Mouse (Mus musculus): ENCODE measurements at regions not wholly inside any gene's neighbourhood (a gene's known extent, or its start where the extent isn't known, plus 50 kb on each side); places are given as distances from the start of the nearest gene placed in this dataset.

DNA sequence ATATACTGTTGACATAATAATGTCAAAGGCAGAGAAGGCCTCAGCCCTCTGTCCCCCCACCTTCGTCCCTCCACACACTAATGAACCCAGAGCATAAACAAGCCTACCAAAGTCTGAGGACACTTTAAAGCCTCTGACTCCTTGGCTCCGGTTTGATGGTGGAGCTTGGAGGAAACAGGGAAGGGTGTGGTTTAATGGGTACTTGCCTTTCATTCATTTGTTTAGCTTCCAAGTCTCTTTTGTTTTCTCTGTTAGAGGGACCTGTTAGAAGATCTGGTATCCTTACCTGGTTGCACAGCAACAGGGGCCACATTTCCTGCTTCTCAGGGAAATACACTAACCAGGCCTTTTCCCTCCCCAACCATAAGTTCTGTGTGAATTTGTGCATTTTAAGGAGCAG lies 168.9 kb upstream of the Etaa1 start:
- no peak overlapping the region for H3K4me3 ChIP-seq (replicated peaks)
- no peak for ATAC-seq (ENCODE audit: insufficient read depth, low FRiP score, low read depth)
- no peaks in the 10 kb centered on the region for H3K36me3 ChIP-seq
- H3K9me3 ChIP-seq: no peaks in the 10 kb centered on the region
- no peaks in the 10 kb centered on the region for H3K4me1 ChIP-seq
- no peak overlapping the region for H3K4me2 ChIP-seq
- no peak overlapping the region for H3K9ac ChIP-seq
- 32% methylated on average over 2 of the region's 2 CpGs for WGBS
- H3K27ac ChIP-seq: no peak overlapping the region
- no peaks in the 10 kb centered on the region for H3K27me3 ChIP-seq (replicated peaks)

DNA sequence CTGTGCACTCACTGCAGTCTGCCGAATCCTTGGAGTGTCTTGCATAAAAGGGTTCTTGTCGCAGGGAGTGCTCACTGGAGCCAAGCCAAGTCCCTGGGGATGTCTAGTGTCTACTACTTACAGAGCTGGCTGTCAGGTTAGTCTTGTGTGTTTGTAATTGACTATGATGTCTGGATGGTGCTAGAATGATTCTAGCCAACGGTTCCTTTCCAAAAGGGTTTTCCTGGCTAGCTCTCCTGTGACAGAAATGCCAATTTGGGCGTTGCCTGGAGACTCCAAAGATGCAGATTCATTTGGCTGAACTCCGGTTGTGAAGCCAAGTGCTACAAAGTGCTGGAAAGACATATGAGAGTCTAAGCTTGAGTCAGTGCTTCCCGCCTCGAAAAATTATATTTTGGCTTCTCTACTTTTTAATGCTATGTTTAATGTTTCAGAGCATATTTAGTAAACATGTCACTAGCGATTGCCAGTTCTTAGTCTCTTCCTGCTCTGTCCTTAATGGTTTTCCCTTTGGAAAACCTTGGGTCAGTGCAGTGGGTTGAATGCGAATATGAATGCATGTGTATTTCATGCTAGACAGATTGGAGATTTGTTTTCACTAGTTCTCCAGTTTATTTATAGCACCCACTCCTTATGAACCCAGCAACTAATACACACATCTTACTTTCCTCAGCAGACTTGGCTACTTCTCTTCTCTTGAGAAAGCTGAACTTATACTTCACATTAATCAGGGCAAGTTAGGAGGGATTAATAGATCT lies 162.2 kb upstream of the Etaa1 start:
- H3K27ac ChIP-seq: peak overlapping the region; percentile 41; the same call in 1 of the 2 replicates
- H3K9ac ChIP-seq: no peak overlapping the region
- WGBS: 54% methylated on average over 9 of the region's 9 CpGs
- ATAC-seq (ENCODE audit: insufficient read depth, low FRiP score, low read depth): peak; percentile 66; the same call in 1 of the 2 replicates
- H3K4me2 ChIP-seq: no peak overlapping the region
- H3K27me3 ChIP-seq (replicated peaks): no peaks in the 10 kb centered on the region
- H3K9me3 ChIP-seq: no peaks in the 10 kb centered on the region
- H3K4me3 ChIP-seq (replicated peaks): no peak overlapping the region
- H3K4me1 ChIP-seq: no peaks in the 10 kb centered on the region
- H3K36me3 ChIP-seq: no peaks in the 10 kb centered on the region

DNA sequence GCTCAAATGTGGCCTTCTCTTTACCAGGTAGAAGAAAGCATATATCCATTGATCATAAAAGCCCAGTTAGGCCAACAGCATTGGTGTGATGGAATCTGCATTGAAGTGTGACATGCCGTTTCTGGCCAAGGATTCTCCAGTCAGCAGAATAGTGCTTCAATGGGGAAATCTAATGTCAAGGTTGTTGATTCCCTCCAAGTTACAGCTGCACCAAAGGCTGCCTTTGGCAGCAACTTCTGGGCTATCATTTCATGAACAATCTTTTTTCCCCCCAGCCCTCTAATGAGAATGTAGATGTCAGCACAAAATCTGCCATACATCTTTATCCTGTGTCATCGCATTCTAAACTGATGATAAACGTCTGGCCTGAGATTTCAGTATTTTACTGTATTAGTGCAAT lies 149.2 kb upstream of the Etaa1 start:
- Histone ChIP-seq H3K4me1 (no peaks in the 10 kb centered on the region), H3K27me3 (replicated peaks) (no peaks in the 10 kb centered on the region), H3K27ac (no peak overlapping the region), H3K9ac (no peak overlapping the region), H3K36me3 (no peaks in the 10 kb centered on the region), H3K9me3 (no peaks in the 10 kb centered on the region), H3K4me2 (no peak overlapping the region), H3K4me3 (replicated peaks) (no peak overlapping the region)
- 70% methylated on average over 3 of the region's 3 CpGs for WGBS
- ATAC-seq (ENCODE audit: insufficient read depth, low FRiP score, low read depth): no peak

DNA sequence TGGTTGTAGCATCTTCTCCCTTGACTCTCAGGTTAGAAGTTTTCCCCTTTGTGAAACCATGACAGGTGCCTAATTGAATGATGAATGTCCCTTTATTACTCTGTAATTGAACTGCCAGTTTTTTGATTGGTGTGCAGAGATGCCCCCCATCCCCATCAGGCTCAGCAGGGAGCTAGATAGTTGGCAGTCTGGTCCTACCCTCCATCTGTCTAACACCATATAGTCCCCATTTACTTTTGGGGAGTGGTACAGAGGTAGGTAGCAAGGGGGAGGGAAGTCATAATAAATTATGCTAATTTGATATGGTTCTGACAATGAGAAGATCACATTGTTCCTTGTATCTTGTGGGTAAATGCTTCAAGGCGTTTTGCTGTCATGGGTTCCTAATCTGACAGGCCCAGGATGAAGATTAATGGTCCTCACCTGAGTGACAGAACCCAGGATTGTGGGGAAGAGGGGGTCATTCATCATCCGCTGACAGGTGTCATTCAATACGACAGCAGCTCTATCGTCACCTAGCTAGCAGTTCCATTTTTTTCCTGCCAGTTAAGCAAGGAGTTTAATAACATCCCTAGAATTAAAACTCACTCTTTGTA lies 122.3 kb upstream of the Etaa1 start:
- Histone ChIP-seq H3K4me3 (replicated peaks) (no peak overlapping the region), H3K27me3 (replicated peaks) (no peaks in the 10 kb centered on the region), H3K9ac (no peak overlapping the region), H3K27ac (no peak overlapping the region), H3K9me3 (no peaks in the 10 kb centered on the region), H3K4me2 (no peak overlapping the region), H3K36me3 (no peaks in the 10 kb centered on the region), H3K4me1 (no peaks in the 10 kb centered on the region)
- ATAC-seq (ENCODE audit: insufficient read depth, low FRiP score, low read depth): no peak
- 66% methylated on average over 4 of the region's 4 CpGs for WGBS

DNA sequence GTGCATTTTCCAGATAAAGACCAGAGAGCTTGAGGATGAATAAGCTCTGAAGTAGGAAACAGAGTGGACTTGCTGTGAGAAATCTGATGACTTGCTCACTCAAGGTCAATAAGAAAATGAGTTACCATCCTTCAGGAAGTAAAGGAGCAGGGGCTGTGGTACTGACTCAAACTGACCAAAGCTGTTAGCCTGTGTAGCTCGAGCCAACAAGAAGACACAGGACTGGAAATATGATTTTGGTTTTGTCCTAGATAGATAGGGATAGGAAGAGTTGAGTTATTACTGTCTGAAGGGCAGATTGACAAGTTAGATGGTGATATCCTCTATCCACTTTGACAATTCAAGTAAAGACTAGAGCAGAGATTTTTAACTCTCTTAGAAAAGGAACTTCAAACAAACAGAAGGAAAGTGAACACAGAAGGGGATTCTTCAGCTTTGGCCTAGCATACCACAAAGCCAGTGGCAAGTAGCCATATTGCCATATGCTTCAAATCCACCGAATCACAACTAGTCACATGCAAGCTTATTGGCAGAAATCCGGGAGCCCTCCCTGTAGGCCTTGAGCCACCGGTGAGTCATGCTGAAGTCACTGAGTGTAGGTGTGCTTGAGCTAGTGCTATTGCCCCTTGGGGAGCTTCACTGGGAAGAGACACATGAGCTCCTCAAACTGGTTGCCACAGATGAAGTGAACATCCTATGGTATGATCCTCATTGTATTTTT lies 117.1 kb upstream of the Etaa1 start:
- ATAC-seq (ENCODE audit: insufficient read depth, low FRiP score, low read depth): no peak
- Histone ChIP-seq H3K4me2 (no peak overlapping the region), H3K27ac (no peak overlapping the region), H3K4me3 (replicated peaks) (no peak overlapping the region), H3K9ac (no peak overlapping the region), H3K4me1 (no peaks in the 10 kb centered on the region), H3K27me3 (replicated peaks) (no peaks in the 10 kb centered on the region), H3K36me3 (no peaks in the 10 kb centered on the region), H3K9me3 (no peaks in the 10 kb centered on the region)
- WGBS: 76% methylated on average over 4 of the region's 4 CpGs

DNA sequence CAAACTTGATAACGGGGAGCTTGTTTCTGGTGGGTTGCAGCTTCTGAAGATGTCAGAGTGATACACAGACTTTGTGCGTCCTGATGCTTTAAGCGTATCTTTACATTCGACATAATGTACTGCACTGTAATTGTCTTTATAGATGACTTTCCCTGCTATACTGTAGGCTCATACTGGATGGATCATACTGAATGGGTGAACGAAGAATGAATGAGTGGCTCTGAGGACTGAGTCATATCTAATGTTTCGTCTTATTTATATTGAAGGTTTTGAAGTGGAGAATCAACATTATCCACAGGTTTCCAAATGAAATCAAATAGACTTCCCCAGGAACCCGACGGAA lies 116.3 kb upstream of the Etaa1 start:
- H3K4me2 ChIP-seq: no peak overlapping the region
- ATAC-seq (ENCODE audit: insufficient read depth, low FRiP score, low read depth): no peak
- no peaks in the 10 kb centered on the region for H3K4me1 ChIP-seq
- no peaks in the 10 kb centered on the region for H3K27me3 ChIP-seq (replicated peaks)
- no peaks in the 10 kb centered on the region for H3K36me3 ChIP-seq
- H3K27ac ChIP-seq: no peak overlapping the region
- 54% methylated on average over 8 of the region's 8 CpGs for WGBS
- H3K9ac ChIP-seq: no peak overlapping the region
- no peaks in the 10 kb centered on the region for H3K9me3 ChIP-seq
- no peak overlapping the region for H3K4me3 ChIP-seq (replicated peaks)

DNA sequence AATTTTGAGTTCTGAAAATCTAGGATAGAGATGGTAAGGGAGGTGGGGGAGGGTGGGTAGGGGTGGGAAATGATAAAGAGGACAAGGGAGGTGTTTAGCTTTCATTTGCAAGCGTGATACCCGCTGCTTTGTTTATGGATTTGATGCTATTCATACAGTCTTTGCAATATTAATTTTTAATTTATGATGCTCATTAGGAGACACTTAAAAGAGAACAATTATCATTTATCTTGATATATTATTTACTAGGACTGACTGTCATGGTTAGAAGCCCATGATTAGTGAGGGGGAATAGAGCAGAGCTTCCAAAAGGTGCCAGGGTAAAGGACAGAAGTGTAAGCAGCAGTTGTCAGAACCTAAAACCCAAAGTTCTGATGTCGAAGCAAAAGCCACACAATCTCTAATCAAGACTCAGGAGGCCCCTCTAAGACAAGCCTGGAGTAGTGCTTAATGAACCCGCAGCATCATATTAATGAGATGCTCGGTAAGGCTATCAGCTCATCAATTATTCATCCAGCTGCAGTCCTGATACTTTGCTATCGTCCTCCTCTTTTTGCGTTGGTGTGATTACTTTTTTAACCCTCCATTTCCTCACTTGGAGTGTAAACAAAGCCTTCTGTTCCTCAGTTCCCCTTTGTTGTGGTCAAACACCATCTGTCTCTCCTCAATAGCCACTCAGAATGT lies 115.8 kb upstream of the Etaa1 start:
- Histone ChIP-seq H3K27me3 (replicated peaks) (no peaks in the 10 kb centered on the region), H3K36me3 (no peaks in the 10 kb centered on the region), H3K9ac (no peak overlapping the region), H3K9me3 (no peaks in the 10 kb centered on the region), H3K4me1 (no peaks in the 10 kb centered on the region), H3K4me3 (replicated peaks) (no peak overlapping the region), H3K27ac (no peak overlapping the region), H3K4me2 (no peak overlapping the region)
- no peak for ATAC-seq (ENCODE audit: insufficient read depth, low FRiP score, low read depth)
- WGBS: 47% methylated on average over 7 of the region's 7 CpGs

DNA sequence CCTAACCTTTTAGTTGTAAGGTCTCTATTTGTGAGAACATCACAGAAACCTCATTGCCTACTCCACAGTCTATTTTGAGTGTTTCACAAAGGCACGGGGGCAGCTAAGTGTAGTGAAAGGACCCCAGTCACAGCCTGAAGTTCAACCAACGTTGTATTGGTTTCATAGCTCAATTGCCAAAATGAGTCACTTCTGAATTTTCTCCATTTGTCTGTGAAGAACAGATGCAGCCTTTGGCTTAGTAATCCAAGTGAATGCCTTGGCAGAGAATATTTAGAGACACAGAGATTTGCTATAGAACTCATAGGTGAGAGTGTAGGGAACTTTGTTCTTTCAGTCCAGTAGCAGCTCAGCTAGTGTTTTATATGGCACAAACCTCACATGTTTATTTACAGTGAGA lies 114.4 kb upstream of the Etaa1 start:
- Histone ChIP-seq H3K4me3 (replicated peaks) (no peak overlapping the region), H3K4me1 (no peaks in the 10 kb centered on the region), H3K4me2 (no peak overlapping the region), H3K9ac (no peak overlapping the region), H3K36me3 (no peaks in the 10 kb centered on the region), H3K27me3 (replicated peaks) (no peaks in the 10 kb centered on the region), H3K9me3 (no peaks in the 10 kb centered on the region), H3K27ac (no peak overlapping the region)
- 57% methylated on average over 2 of the region's 2 CpGs for WGBS
- no peak for ATAC-seq (ENCODE audit: insufficient read depth, low FRiP score, low read depth)

DNA sequence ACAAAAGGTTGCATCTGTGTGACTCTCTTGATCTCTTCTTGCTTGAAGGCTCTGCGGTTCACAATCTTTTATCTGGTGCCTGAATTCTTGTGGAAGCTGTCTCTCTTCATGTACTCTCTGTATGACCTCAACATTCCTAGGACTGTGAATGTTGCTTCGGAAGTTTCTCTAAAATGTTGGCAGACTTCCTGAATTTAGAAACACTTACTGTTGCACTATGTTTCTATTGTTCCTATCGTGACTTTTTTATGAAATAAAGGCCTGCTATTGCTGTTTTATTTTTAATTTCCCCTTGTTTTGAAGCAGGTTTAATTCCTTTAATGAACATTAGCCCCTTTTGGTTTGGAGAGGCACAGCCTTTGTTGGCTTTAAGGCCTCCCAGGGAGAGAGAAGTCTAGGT lies 114.0 kb upstream of the Etaa1 start:
- Histone ChIP-seq H3K27me3 (replicated peaks) (no peaks in the 10 kb centered on the region), H3K27ac (no peak overlapping the region), H3K4me1 (no peaks in the 10 kb centered on the region), H3K9me3 (no peaks in the 10 kb centered on the region), H3K4me3 (replicated peaks) (no peak overlapping the region), H3K9ac (no peak overlapping the region), H3K4me2 (no peak overlapping the region), H3K36me3 (no peaks in the 10 kb centered on the region)
- WGBS: 39% methylated on average over 3 of the region's 3 CpGs
- ATAC-seq (ENCODE audit: insufficient read depth, low FRiP score, low read depth): no peak

DNA sequence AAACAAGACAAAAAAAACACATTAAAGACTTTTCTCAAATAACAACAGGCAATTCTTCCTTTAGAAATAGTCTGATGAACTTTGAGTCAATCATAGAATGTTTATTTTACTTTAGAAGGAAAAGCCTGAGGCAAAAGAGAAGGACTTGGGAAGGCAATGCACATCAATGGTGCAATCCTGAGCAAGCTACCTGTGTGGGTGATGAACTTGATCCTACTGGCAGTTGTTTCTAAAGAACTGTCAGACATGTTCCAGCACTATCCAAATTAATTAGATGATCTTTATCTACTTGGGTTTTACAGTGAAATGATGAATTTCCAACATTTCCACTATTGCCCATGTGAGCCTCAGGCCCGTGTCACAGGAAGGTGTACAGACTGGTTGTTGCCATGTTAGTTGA lies 87.9 kb upstream of the Etaa1 start:
- Histone ChIP-seq H3K4me2 (no peak overlapping the region), H3K27me3 (replicated peaks) (no peaks in the 10 kb centered on the region), H3K9ac (no peak overlapping the region), H3K9me3 (no peaks in the 10 kb centered on the region), H3K27ac (no peak overlapping the region), H3K4me3 (replicated peaks) (no peak overlapping the region), H3K36me3 (no peaks in the 10 kb centered on the region), H3K4me1 (no peaks in the 10 kb centered on the region)
- no peak for ATAC-seq (ENCODE audit: insufficient read depth, low FRiP score, low read depth)
- 81% methylated on average over 1 of the region's 1 CpGs for WGBS

DNA sequence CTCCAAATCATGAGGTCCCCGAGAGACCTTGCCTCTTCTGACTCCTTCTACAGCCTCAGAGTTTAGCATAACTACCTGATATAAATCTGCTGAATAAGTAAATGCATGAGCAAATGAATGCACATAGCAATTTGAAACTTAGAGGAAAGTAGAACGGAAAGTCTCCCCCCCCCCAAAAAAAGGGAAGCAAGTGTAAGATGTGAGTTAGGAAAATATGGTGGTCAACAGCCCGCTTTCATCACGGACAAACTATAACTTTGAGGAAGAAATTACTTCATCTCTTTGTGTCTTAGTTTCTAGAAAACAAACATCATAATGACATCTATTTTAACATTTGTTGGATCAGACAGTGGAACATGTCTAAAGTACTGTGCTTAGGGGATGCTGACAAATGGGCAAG lies 77.4 kb upstream of the Etaa1 start:
- no peak for ATAC-seq (ENCODE audit: insufficient read depth, low FRiP score, low read depth)
- Histone ChIP-seq H3K4me1 (no peaks in the 10 kb centered on the region), H3K9ac (no peak overlapping the region), H3K9me3 (no peaks in the 10 kb centered on the region), H3K36me3 (no peaks in the 10 kb centered on the region), H3K27ac (no peak overlapping the region), H3K4me2 (no peak overlapping the region), H3K27me3 (replicated peaks) (no peaks in the 10 kb centered on the region), H3K4me3 (replicated peaks) (no peak overlapping the region)
- 88% methylated on average over 4 of the region's 4 CpGs for WGBS

DNA sequence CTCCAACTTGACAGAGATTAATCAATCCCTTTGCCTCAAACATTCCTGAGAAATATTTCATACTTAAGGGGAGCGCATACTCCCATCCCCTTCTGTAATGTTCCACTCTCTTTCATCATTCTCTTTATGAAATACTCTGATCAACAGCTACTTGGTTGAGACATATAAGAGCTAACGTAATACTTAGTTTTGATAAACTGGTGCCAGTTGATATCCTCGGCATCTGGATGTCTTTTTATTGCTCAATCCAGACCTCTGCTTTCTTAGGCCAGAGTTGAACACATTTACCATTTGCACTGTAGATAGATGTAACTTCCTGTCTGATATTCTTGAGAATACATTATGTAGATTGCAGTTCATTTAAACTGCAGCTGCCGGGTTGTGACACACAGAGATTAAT lies 68.4 kb upstream of the Etaa1 start:
- Histone ChIP-seq H3K4me3 (replicated peaks) (no peak overlapping the region), H3K36me3 (no peaks in the 10 kb centered on the region), H3K27ac (no peak overlapping the region), H3K9ac (no peak overlapping the region), H3K27me3 (replicated peaks) (no peaks in the 10 kb centered on the region), H3K4me2 (no peak overlapping the region), H3K9me3 (no peaks in the 10 kb centered on the region), H3K4me1 (no peaks in the 10 kb centered on the region)
- ATAC-seq (ENCODE audit: insufficient read depth, low FRiP score, low read depth): no peak
- WGBS: 62% methylated on average over 4 of the region's 4 CpGs
